ENCODE assay signal across 8 mouse cellular contexts in genomic region chr2:162931674-162932650, GRCm38 (mm10). TPM values are rescaled to one million over a fixed set of nuclear protein-coding genes. Genes with fewer than 3 reads are reported as not detected.
DNase-seq lines count a peak whose midpoint lies in the region; ATAC-seq lines count a peak whose summit lies in the region.

No protein-coding gene starts in this region.

- 1% methylated on average over 39 of the region's 103 CpGs for WGBS in hindbrain, embryonic 11.5 days

- H3K4me3 ChIP-seq in hindbrain, embryonic 11.5 days (ENCODE audit: low read depth, low read length), result peak overlapping the region; percentile 100

- peak overlapping the region; percentile 43 for H3K4me2 ChIP-seq in hindbrain, embryonic 11.5 days (replicated peaks; ENCODE audit: low read depth, low read length)

- H3K4me1 ChIP-seq in hindbrain, embryonic 11.5 days (replicated peaks; ENCODE audit: control insufficient read depth, insufficient read depth, low read length), result 0 out of 2 replicates have a peak, but pooled peaks cover 5% of the 10 kb centered on the region

- peaks cover 2% of the 10 kb centered on the region; the same call in 1 of the 2 replicates for H3K27me3 ChIP-seq in hindbrain, embryonic 11.5 days (ENCODE audit: control insufficient read depth, insufficient read depth, low read length)

- H3K36me3 ChIP-seq in hindbrain, embryonic 11.5 days (ENCODE audit: control insufficient read depth, insufficient read depth, low read length), result peaks cover 19% of the 10 kb centered on the region

- no peaks in the 10 kb centered on the region for H3K9me3 ChIP-seq in hindbrain, embryonic 11.5 days (ENCODE audit: control insufficient read depth, low read length)

- peak overlapping the region; percentile 95 for H3K27ac ChIP-seq in hindbrain, embryonic 11.5 days (ENCODE audit: low read depth, low read length)

- peak; percentile 64 for ATAC-seq in hindbrain, embryonic 11.5 days (ENCODE audit: low FRiP score)

- peak; percentile 82 for DNase-seq in NIH3T3 (ENCODE audit: low read depth)
- DNase-seq in cerebellum, adult 9-10 months, result peak; percentile 72
- peak; percentile 63 to 68 for DNase-seq in frontal cortex, postnatal 10 days (ENCODE audit: low spot score in 2 of 2)
- peak; percentile 78 for DNase-seq in hindbrain, embryonic 11.5 days (ENCODE audit: low spot score)
- DNase-seq in layer of hippocampus, postnatal 25 days (ENCODE audit: extremely low spot score in 1 of 2, low spot score in 1 of 2), result peak; percentile 47 to 66
- DNase-seq in lung, postnatal 36 days, result peak; percentile 64
- peak; percentile 62 for DNase-seq in retina, adult 2 months (ENCODE audit: low read depth, low spot score)
- DNase-seq in thymus, postnatal 25 days, result peak; percentile 69

- H3K9ac ChIP-seq in hindbrain, embryonic 11.5 days (ENCODE audit: low read depth, low read length), result peak overlapping the region; percentile 100

RNA-seq across cellular contexts. Expression of gene Srsf6, which starts 0.6 kb away (rescaled TPM):
- 265 and 280 TPM in 2 replicates for polyA plus RNA-seq in hindbrain, embryonic 11.5 days (2014; fragmentation: Nextera tagmentation; extraction: Ambion mirVana)
- 100 to 1,000 TPM in 1 of 2 experiments, 10 to 100 TPM in 1; 95.3 to 111 TPM for total RNA-seq in layer of hippocampus, postnatal 25 days (2021)

RNA-seq across cellular contexts. Expression of gene L3mbtl1, which starts 11.3 kb away (rescaled TPM):
- polyA plus RNA-seq in hindbrain, embryonic 11.5 days (2014; fragmentation: Nextera tagmentation; extraction: Ambion mirVana), result 0.13 and 0.45 TPM in 2 replicates
- 10 to 100 TPM; 10.3 to 15.7 TPM for total RNA-seq in layer of hippocampus, postnatal 25 days (2021)

RNA-seq across cellular contexts. Expression of gene Sgk2, which starts 55.2 kb away (rescaled TPM):
- polyA plus RNA-seq in hindbrain, embryonic 11.5 days (2014; fragmentation: Nextera tagmentation; extraction: Ambion mirVana), result not detected in 2 replicates
- 1 to 10 TPM; 1.8 to 3.0 TPM for total RNA-seq in layer of hippocampus, postnatal 25 days (2021)

Comparison
In these comparisons a context has a peak if more than half of its experiments do, and no peak if none do; other contexts are left out.
1. Peak in every context shown above with its lines: DNase-seq, ATAC-seq, H3K4me3 ChIP-seq and H3K27ac ChIP-seq.